8 mouse cellular contexts compared by ENCODE assay signal in genomic region chr5:142932084-142932685, GRCm38 (mm10). TPM values are rescaled to one million over a fixed set of nuclear protein-coding genes. Genes with fewer than 3 reads are reported as not detected.
A peak's percentile ranks its signal among the peaks of the same experiment; 100 is the strongest.
DNase-seq lines count a peak whose midpoint lies in the region; ATAC-seq and TF ChIP-seq lines count a peak whose summit lies in the region.

No protein-coding gene starts in this region.

- peaks cover 38% of the 10 kb centered on the region for H3K79me2 ChIP-seq in macrophage (ENCODE audit: inconsistent target)

- H3K4me2 ChIP-seq in hindbrain, postnatal 0 days (ENCODE audit: low read depth, low read length), result no peak overlapping the region

- no peaks in the 10 kb centered on the region for H3K9me3 ChIP-seq in hindbrain, postnatal 0 days (ENCODE audit: low read length)

- peak; percentile 65 for TF ChIP-seq CTCF in hindbrain, postnatal 0 days (IDR thresholded peaks at IDR 0.05; ENCODE audit: low read depth)
- peak; percentile 79 for TF ChIP-seq CTCF in left cerebral cortex, adult 2 months (IDR thresholded peaks at IDR 0.05)

- peak; percentile 77 for DNase-seq in right cerebral cortex, adult 18-20 months
- DNase-seq in right cerebral cortex, postnatal 14 days, result no peak
- peak; percentile 84 to 86 for DNase-seq in cerebellum, postnatal 14 days
- peak; percentile 60 to 83 for DNase-seq in frontal cortex, postnatal 36 days (ENCODE audit: low spot score in 2 of 2)
- DNase-seq in hindbrain, postnatal 0 days (ENCODE audit: low spot score), result peak; percentile 65
- peak; percentile 63 to 69 for DNase-seq in left cerebral cortex, adult 2 months (ENCODE audit: extremely low spot score in 1 of 2, low spot score in 2 of 2)
- peak; percentile 54 to 79 for DNase-seq in spleen, postnatal 14 days (ENCODE audit: low spot score in 2 of 2)

- no peaks in the 10 kb centered on the region for H3K27me3 ChIP-seq in hindbrain, postnatal 0 days (ENCODE audit: insufficient read depth, low read length)

- no peak overlapping the region for H3K27ac ChIP-seq in hindbrain, postnatal 0 days
- no peak overlapping the region for H3K27ac ChIP-seq in left cerebral cortex, adult 2 months
- peak overlapping the region; percentile 48 for H3K27ac ChIP-seq in macrophage

- H3K4me1 ChIP-seq in hindbrain, postnatal 0 days (ENCODE audit: insufficient read depth, low read length), result no peaks in the 10 kb centered on the region

- peak; percentile 41 for ATAC-seq in hindbrain, postnatal 0 days

- 27% methylated on average over 9 of the region's 9 CpGs for WGBS in hindbrain, postnatal 0 days
- 8% methylated on average over 8 of the region's 9 CpGs for WGBS in macrophage (ENCODE audit: missing documents)

- no peak overlapping the region for H3K4me3 ChIP-seq in hindbrain, postnatal 0 days (ENCODE audit: low read length)
- no peak overlapping the region for H3K4me3 ChIP-seq in left cerebral cortex, adult 2 months
- H3K4me3 ChIP-seq in macrophage (ENCODE audit: inconsistent target), result peak overlapping the region; percentile 6; the same call in 1 of the 2 replicates

- H3K9ac ChIP-seq in hindbrain, postnatal 0 days (replicated peaks; ENCODE audit: low read length), result no peak overlapping the region

- intact Hi-C loops in left cerebral cortex, adult 2 months (cut with DNase I), result loop anchor here (1.0 to 10.0 kb wide), 3 partner anchors 35 to 167 kb away; partner anchors contain the start of gene Fbxl18

- no peaks in the 10 kb centered on the region for H3K36me3 ChIP-seq in hindbrain, postnatal 0 days (ENCODE audit: insufficient read depth, low read length)
- H3K36me3 ChIP-seq in macrophage (ENCODE audit: inconsistent target), result no peaks in the 10 kb centered on the region

RNA-seq across cellular contexts. Expression of gene Actb, which starts 25.6 kb away (rescaled TPM):
- 5,437 and 5,693 TPM in 2 replicates for total RNA-seq in hindbrain, postnatal 0 days (2014; rRNA removed)
- 15,098 and 15,291 TPM in 2 replicates for polyA plus RNA-seq in hindbrain, postnatal 0 days (2015; fragmentation: Nextera tagmentation; extraction: Ambion mirVana)
- total RNA-seq in left cerebral cortex, adult 2 months (2021), result 1,000 to 10,000 TPM; 2,227 to 2,233 TPM
- 1,000 to 10,000 TPM in 20 of 26 experiments, 100 to 1,000 TPM in 6; 611 to 2,451 (median 1,466) TPM for total RNA-seq in macrophage (2018; cell fraction: chromatin; rRNA removed)
- total RNA-seq in macrophage (2018; cell fraction: cytosol; rRNA removed), result over 10,000 TPM in 12 of 26 experiments, 1,000 to 10,000 TPM in 14; 5,675 to 13,626 (median 9,300) TPM
- total RNA-seq in macrophage (2018; cell fraction: nucleus; rRNA removed), result over 10,000 TPM in 1 of 26 experiments, 1,000 to 10,000 TPM in 25; 1,921 to 11,492 (median 4,963) TPM
- 4,180 to 7,540 TPM (median 4,195 TPM) in 3 replicates for polyA plus RNA-seq in macrophage (2018)

RNA-seq across cellular contexts. Expression of gene Fscn1, which starts 28.0 kb away (rescaled TPM):
- 613 and 715 TPM in 2 replicates for total RNA-seq in hindbrain, postnatal 0 days (2014; rRNA removed)
- polyA plus RNA-seq in hindbrain, postnatal 0 days (2015; fragmentation: Nextera tagmentation; extraction: Ambion mirVana), result 412 and 457 TPM in 2 replicates
- 100 to 1,000 TPM; 334 to 344 TPM for total RNA-seq in left cerebral cortex, adult 2 months (2021)
- 10 to 100 TPM in 2 of 26 experiments, 1 to 10 TPM in 12, under 1 TPM in 7, not detected in 5; 0.31 to 17.6 (median 1.7) TPM for total RNA-seq in macrophage (2018; cell fraction: chromatin; rRNA removed)
- total RNA-seq in macrophage (2018; cell fraction: cytosol; rRNA removed), result 10 to 100 TPM in 3 of 26 experiments, 1 to 10 TPM in 23; 1.1 to 31.7 (median 6.6) TPM
- 10 to 100 TPM in 5 of 26 experiments, 1 to 10 TPM in 16, under 1 TPM in 5; 0.25 to 20.1 (median 3.4) TPM for total RNA-seq in macrophage (2018; cell fraction: nucleus; rRNA removed)
- 0.81 to 1.8 TPM (median 0.94 TPM) in 3 replicates for polyA plus RNA-seq in macrophage (2018)

RNA-seq across cellular contexts. Expression of gene Fbxl18, which starts 37.0 kb away (rescaled TPM):
- 68.6 and 73.8 TPM in 2 replicates for total RNA-seq in hindbrain, postnatal 0 days (2014; rRNA removed)
- polyA plus RNA-seq in hindbrain, postnatal 0 days (2015; fragmentation: Nextera tagmentation; extraction: Ambion mirVana), result 28.0 and 31.4 TPM in 2 replicates
- 10 to 100 TPM; 31.5 to 33.2 TPM for total RNA-seq in left cerebral cortex, adult 2 months (2021)
- total RNA-seq in macrophage (2018; cell fraction: chromatin; rRNA removed), result 10 to 100 TPM in 24 of 26 experiments, 1 to 10 TPM in 2; 9.3 to 53.0 (median 32.1) TPM
- 1 to 10 TPM; 2.2 to 8.0 (median 5.6) TPM for total RNA-seq in macrophage (2018; cell fraction: cytosol; rRNA removed)
- total RNA-seq in macrophage (2018; cell fraction: nucleus; rRNA removed), result 10 to 100 TPM in 20 of 26 experiments, 1 to 10 TPM in 6; 4.3 to 34.8 (median 15.7) TPM
- 2.5 to 5.4 TPM (median 3.5 TPM) in 3 replicates for polyA plus RNA-seq in macrophage (2018)
